Mouse (Mus musculus): ENCODE measurements around the gene Psmc5.
"Not testable (repeated sequence)": the region's sequence is repeated elsewhere in the genome, so short reads cannot be mapped to it uniquely, and the experiment has no call there.

The Psmc5 gene

DNA sequence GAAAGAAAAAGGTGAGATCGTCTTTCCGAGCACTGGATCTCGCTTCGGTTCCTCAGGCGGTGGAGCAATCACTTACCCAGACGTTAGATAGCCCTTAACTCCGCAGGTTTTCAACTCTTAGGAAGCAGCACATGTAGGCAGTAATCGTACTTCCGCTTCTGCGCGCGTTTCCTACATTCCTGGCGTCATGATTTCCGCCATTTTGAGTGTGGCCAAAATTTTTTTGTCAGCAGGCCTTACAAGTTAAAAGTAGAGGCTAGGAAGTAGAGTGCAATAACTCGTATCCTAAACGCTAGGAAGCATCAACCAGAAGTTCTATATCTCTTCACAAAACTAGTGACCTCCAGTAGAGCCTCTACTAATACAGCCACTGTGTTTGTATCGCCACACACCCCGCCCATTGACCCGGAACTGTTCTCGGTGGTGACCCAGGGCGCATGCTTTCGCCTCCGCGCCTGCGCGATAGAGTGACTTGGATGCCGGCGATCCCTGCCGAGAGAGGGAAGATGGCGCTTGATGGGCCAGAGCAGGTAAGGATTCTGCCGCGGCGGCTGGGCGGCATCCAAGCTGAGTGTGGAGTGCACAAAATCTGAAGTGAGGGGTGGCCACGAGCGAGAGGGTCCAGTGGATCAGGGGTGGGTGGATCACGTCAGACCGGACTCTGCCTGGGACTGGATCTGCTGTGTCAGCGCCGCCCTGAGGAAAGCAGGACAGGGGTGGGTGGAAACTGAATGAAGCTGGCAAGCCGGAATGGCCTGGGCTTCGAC is at the start of gene Psmc5, which contains the start of gene Ftsj3:
Gene Psmc5, plus strand, starts transcription at position 470 of the 767 bp plus-strand sequence.
Gene Ftsj3, minus strand, starts transcription at position 395 of the 767 bp plus-strand sequence.
- DNase-seq (ENCODE audit: low spot score in 2 of 2): peak; percentile 99 to 100

DNA sequence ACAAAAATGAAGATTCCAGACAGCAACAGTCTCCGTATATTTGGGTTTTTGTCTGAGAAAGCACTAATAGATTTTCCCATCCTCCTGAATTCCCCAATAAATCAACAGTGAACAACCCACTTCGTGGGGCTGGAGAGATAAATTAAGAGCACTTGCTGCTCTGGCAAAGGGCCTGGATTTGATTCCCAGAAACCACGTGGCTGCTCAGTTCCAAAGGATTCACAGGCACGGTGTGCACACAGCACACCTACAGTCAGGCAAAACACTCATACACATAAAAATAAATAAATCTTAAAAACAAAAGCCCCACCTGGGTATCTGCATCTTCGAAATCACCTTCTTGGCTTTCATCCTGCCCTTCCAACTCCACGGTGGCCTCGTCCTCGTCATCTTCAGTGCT is 43.2 kb upstream of the Psmc5 start:
- DNase-seq (ENCODE audit: low spot score in 2 of 2): no peak

DNA sequence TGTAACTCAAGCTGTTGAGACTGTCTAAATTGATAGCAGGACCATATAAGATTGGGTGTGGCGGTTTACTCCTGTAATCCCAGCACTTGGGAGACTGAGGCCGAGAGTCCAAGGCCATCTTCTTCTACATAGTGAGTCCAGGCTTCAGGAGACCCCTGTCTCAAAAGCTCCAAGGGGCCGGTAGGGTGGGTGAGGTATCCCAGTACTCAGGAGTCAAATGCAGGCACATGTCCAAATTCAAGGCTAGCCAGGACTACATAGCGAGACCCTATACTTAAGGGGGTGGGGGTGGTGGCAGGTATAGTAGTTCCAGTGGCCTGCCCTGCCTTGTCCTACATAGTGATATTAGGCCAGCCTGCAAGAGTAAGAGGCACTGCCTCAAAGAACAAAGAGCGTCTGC is 41.1 kb upstream of the Psmc5 start:
- DNase-seq (ENCODE audit: low spot score in 2 of 2): no peak

DNA sequence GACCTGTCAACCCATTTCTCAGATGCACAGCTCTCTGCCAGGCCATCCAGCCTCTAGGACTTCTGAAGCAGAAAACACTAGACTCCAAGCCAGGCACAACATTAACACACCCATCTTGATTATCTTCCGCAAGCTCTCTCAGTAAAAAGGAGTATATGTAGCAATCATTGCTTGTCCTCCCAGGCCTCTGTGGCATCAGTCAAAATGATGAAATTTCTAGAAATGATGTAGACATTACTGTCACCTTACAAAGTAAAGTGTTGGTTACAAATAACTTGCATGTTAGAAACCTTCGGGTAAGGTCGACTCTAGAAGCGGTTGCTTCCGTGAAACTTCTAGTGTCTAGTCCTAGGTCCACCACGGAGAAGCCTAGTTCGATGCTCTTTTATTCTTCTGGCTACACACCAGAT is 40.5 kb upstream of the Psmc5 start:
- no peak for DNase-seq (ENCODE audit: low spot score in 2 of 2)

DNA sequence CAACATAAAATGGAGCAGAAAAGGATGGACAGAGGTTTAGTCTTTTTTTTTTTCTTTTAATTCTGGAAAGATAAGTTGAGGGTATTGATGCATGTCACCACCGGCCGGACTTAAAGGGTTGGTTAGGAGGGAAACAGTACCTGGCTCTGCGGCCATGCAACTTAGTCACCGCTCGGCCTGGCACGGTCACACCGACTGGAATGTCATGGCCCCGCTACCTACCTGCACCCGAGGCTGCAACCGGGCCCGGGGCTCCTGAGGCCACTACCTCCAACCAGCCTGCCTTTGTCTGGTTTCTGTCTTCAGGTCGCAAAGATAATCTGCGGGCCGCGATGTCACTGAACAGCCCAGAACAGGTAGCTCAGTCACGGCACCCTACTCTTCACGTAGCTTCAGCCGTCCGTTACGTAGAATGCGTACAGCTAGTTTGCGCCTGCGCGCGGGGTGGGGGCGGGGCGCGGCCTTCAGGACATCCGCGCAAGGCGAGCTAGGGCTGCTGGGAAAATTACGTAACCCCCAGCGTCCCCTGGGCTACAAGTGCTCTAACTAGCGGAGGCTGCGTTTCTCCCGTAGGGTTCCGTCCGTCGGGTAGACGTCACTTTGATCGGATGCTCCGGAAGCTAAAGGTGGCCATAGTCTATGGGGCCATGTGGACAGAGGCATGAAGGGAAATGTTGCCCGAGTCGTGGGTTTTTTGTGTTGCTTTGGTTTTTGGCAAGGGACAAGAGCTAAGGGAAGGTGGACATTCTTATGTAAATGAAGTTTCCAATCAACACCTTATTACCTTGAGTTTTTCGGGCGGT is 39.8 kb upstream of the Psmc5 start, which contains the start of gene Ccdc47:
Gene Ccdc47, minus strand, starts transcription at position 418 of the 803 bp plus-strand sequence.
- peak; percentile 95 to 97 for DNase-seq (ENCODE audit: low spot score in 2 of 2)

DNA sequence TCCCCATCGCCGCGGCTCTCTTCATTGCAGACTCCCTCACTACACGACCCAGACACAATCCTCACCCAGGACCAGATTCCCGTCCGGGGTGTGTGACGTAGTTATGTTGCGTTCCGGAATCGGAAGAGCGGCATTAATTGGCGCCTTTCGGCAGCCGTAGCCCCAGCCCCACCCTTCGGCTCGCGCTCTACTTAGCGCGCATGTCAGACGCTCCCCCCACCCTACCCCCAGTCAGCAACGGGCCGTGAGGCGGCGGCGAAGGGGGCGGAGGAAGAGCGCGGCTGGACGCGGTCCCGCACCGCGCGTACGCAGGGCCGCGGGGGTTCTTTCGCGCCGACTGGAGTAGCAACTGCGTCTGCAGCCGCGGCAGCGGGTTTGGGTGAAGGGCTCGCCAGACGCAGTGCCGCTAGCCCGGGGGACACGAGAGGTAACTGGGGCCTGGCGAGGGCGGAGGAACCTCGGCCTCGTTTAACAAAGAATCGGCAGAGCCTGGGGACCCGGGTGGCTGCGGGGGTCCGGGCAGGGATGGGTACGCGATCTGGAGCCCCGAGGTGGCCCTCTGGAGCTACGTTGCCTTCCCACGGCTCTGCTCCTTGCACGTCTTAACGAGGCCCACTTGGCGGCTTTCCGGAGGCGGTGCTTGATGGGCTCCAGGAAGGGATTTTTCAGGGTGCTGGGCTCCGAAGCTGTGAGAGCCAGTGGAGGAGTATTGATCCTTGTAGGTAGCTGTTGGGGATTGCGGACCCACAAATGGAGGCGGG is 39.0 kb upstream of the Psmc5 start, which contains the start of gene Ddx42:
Gene Ddx42, plus strand, starts transcription at position 197 of the 761 bp plus-strand sequence.
- peak; percentile 88 to 91 for DNase-seq (ENCODE audit: low spot score in 2 of 2)

DNA sequence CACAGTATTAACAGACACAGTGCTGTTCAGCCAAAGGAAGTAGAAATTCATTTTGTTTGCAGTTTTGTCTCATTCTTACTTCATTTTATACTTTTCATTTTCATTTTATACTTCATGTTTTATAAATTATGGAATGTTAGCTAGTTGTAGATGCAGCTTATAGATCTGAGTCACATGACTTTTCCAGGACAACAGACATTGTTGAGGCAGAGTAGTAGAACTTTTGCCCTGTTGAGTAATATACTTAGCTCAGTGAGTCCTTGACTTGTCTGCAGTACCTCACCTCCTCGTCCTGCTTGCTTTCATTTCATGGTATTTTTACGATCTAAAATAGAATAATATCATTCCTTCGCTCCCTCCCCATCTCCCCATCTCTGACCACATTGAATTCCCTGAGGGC is 35.4 kb upstream of the Psmc5 start:
- DNase-seq (ENCODE audit: low spot score in 2 of 2): no peak

DNA sequence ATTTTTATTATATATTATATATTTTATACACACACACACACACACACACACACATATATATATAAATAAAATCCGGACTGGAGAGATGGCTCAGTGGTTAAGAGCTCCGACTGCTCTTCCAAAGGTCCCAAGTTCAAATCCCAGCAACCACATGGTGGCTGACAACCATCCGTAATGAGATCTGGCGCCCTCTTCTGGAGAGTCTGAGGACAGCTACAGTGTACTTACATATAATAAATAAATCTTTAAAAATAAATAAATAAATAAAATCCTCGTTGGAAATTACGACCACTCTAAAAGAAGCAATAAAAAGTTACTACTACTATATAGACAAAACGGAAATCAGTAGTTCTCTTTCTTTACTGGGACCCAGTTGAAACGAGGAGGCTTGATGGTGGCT is 22.0 kb upstream of the Psmc5 start:
- not testable (repeated sequence) for DNase-seq (ENCODE audit: low spot score in 2 of 2)

DNA sequence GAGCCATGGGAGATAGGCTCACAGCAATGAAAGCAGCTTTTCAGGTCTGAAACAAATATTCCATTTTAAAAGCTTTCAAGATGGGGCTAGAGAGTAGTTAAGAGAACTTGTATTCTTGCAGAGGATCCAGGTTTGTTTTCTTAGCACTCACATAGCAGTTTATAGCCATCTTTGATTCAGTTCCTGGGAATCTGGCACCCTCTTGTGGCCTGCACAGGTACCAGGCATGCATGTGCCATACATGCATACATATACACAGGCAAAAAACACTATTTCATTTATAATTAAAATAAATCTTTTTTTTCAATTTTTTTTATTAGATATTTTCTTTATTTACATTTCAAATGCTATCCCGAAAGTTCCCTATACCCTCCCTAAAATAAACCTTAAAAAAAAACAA is 9.1 kb upstream of the Psmc5 start:
- no peak for DNase-seq (ENCODE audit: low spot score in 2 of 2)

DNA sequence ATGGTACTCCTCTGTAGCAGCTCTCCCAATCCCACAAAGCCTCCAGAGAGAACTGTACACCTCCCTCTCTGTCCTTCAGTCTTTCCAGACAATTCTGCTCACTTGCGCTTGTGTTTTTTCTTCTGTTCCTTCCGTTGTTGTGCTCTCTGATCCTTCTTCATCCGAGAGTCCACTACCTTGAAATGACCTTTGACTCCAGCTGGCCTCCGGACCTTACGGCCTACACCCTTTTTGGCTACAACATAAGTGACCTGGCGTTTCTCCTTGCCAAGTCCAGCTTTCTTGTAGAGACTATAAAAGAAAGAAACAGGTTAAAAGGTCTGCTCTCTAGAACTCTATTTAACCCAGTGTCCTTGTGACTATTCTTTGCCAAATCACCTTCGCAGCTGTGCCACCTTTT is 6.6 kb upstream of the Psmc5 start:
- DNase-seq (ENCODE audit: low spot score in 2 of 2): no peak

DNA sequence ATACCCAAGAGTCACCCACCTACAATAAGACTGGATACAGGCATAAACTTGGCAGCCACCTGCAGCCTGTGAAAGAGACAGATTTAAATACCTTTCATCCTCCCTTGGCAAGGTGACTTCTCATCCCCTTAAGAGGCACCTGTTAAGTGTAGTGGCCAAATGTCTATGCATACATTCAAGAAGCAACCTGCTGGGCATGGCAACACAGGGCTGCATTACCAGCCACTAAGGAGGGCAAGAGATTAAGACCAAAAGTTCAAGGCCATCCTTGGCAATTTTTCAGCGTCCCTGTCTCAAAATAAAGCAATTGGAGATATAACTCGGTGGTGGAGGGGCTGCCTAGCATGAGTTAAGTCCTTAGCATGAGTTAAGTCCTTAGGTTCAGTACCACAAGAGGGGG is 1.2 kb upstream of the Psmc5 start:
- no peak for DNase-seq (ENCODE audit: low spot score in 2 of 2)

DNA sequence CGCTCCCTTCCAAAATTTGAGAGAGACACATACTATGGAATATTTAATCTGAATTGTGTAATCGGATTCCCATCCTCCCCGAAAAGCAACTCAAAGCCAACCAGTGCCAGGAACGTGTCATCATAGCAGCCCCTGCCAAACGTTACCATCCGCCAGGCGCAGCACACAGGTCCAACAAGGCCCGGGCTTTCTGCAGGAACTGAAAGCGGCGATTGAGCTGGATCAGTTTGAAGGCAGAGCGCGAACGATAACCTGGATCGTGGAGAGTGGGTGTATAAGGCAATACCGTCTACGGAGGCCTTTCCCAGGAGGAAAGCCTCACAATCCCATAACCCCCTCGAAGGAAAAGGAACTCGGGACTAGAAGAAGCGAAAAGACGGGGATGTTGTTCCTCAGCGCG is 780 bp upstream of the Psmc5 start:
- DNase-seq (ENCODE audit: low spot score in 2 of 2): no peak

DNA sequence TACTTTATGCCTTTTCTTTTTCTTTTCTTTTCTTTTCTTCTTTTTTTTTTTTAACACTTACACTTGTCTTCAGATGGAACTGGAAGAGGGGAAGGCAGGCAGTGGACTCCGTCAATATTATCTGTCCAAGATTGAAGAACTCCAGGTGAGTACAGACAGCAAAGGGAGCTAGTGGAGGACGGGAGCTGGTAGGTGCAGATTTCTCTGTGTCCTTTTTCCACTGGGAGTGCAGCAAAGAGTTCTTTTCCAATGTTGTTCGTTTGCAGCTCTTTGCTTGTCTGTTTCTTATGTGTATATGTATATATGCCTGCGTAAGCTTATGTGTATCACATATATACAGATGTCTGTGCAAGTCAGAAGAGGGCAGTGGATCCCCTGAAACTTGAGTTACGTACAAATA is 821 bp downstream of the Psmc5 start:
- no peak for DNase-seq (ENCODE audit: low spot score in 2 of 2)

DNA sequence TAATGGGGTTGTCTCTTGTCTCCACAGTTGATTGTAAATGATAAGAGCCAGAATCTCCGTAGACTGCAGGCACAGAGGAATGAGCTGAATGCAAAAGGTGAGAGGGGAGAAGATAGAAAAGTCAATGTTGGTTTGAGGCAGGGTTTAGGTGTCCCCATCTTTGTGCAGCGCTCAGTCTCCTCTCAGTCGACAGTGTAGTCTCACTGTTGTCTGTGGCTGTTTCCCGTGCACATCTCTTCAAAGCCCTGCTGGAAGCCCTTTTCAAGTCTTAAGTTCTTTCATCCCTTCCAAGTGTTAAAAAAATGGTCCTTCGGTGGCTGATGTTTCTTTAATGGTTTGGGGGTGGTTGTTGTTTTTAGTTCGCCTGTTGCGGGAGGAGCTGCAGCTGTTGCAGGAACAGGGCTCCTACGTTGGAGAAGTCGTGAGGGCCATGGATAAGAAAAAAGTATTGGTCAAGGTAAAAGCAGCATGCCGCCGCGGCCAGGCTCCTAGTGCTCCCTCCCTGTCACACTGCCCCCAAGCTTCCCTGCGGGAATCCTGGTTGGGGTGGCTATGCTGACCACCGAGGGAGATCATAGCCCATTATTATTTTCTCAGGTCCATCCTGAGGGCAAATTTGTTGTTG is 5.0 kb downstream of the Psmc5 start:
- DNase-seq (ENCODE audit: low spot score in 2 of 2): no peak

DNA sequence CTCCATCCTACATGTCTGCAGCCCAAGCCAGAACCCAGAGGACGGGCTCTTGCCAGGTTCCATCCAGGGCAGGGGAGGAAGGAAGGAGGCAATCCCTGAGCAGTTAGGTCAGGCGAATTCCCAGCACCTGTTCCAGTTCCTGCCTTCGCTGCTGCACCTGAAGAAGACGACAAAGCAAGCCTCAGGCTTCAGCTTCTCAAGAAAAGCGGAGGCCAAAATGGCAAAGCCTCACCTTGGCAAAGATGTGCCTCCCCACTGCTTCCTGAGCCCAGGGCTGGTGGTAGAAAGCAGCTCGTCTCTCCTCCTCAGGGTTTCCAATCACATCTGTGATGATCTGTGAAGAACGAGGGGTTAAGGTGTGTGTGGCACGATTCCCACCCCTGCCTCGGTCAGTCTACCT is 8.0 kb downstream of the Psmc5 start:
- no peak for DNase-seq (ENCODE audit: low spot score in 2 of 2)

DNA sequence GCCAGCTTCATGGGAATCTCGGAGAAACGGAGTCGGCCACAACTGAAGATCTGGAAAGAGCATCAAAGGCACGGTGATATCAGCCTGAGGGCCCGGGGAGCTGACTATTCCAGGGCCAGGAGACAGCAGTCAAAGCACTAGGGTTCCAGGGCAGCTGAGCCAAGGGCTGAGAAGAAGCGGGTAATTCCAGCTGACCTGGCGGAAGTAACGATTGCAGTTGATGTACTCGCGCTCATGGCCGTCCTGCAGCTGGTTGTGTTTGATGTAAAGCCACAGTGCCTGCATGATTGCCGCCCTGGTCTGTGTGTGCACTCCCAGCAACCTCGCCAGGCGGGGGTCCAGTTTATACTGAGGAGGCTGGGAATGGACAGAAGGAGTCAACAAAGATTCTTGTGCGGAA is 9.0 kb downstream of the Psmc5 start:
- no peak for DNase-seq (ENCODE audit: low spot score in 2 of 2)

DNA sequence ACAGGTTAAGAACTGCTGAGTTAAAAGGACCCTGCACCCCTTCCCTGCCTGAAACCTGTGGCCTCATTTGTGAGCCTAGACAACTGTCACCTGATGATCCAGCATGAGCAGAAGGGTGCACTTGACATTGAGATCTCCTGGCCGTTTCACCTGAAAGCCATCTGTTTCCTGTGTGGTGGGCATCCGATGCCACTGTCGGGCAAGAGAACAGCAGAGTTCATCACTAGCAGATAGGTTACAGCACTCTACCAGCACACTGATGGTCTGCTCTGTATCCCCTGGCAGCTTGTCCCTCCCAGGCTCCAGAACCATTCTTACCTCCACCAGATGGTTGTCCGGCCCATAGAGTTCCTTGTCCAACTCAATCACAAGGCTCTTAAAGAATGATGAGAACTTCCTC is 9.6 kb downstream of the Psmc5 start:
- no peak for DNase-seq (ENCODE audit: low spot score in 2 of 2)

DNA sequence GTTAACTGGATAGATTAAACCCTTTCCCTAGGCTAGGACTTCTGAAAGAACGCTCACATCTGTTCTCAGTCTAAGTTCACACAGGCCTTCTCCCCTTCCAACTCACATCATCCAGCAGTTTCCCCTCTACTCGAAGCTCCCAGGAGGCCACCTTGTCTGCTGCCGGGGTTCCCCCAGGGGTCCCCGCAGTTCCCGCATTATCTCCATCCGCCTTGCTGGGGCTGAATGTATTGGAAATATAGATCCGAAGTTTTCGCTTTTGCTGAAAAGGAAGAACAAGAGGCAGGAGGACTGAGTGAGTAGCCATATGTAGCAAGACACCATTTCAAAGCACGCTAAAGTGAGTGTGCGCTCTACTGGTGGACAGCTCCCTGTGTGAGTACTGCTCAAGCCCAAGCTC is 10.5 kb downstream of the Psmc5 start:
- DNase-seq (ENCODE audit: low spot score in 2 of 2): no peak

DNA sequence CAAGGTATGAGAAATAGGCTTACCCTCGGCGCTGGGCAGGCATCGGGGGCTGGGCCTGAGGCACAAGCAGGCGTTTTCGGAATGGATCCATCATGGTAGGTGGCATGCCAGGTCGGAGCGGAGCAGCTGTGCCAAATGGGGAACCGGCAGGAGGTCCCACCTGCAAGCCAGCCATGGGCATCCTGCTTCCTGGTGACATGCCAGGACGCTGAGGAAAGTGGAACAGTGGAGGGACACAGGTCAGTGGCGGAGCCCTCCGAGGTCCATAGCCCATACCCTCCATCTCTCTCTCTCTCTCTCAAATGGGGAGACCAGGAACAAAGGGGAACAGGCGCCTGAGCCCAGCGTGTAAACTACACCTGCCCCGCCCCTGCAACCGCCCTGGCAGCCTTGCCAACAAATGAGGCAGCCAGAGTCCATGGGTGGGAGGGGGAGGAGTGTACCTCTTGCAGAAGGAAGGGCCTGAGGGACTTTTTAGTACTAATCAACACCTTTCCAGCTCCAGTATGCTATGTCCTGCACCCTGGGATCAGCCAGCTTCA is 11.4 kb downstream of the Psmc5 start:
- no peak for DNase-seq (ENCODE audit: low spot score in 2 of 2)

DNA sequence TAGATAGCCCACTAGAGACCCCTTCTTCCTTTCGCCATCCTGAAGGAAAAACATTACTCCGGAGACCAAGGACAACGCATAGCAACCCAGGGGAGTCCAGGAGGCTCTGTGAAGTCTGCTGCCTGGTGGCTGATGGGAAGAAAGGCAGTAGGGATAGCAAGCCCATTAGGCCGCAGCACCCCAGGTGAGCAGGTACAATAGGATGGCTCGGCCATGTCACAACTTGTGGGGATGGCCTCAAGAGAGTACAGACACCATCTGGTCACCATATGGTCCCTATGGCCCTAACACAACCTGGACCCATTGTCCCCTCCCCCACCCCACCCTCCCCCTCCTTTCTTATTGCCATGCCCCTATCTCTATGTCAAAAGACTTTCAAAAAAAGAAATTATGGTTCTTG is 11.9 kb downstream of the Psmc5 start:
- DNase-seq (ENCODE audit: low spot score in 2 of 2): no peak

DNA sequence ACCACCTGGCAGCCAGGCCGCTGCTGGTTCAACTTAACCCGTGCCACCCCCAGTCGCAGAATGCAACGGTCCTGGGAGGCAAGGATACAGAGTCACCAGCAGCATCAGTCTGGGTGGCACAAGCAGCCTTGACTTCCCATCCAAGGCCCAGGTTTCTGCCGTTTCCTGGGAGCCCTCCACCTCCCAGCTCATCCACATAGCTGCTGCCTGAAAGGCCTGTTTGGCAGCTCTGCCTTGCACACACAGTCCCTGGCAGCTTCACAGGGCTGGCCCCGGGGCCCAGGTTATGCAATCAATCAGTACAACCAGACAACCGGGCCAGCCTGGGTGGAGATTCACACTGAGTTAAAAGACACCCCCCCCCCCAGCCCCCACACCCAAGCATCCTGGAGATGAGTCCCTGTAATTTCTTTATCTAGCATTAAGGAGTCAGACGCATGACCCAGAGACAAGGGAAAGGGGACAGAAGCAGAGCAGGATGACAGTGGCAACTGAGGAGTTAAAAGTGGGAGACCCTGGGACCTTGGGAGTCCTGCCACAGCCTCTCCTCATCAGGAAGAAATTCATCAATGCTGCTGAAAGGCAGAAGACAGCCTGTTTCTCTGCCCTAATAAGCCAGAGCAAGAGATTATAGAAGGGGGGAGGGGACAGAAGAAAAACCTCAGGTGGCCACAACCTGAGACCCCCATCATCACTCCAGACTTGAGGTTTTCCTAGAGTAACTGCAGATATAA is 12.5 kb downstream of the Psmc5 start:
- peak in 1 of 2 experiments; percentile 46 for DNase-seq (ENCODE audit: low spot score in 2 of 2)
